Mouse (Mus musculus) limb, embryonic 14.5 days (tissue): ENCODE data around the gene Slc25a39. TPM values are rescaled to one million over a fixed set of nuclear protein-coding genes. Genes with fewer than 3 reads are reported as not detected.
"Not testable (repeated sequence)": the region's sequence is repeated elsewhere in the genome, so short reads cannot be mapped to it uniquely, and the experiment has no call there.

Source experiments
- ATAC-seq: fragments of 200-750 bp; cut with Nextera tagmentation; 2 replicates; pipeline ENCODE4 v1.8.0; 2017; ENCODE audit warnings: low read depth, moderate number of reproducible peaks, moderate TSS enrichment; ENCODE audit not compliant: low FRiP score
- DNase-seq: peaks from one replicate; pipeline ENCODE4 v3.0.0-alpha.2; 2015; ENCODE audit warnings: low spot score
- H3K27ac ChIP-seq: fragments of 300-500 bp; sonication (generic); replicated peaks from 2 replicates; pipeline ENCODE4 v1.5.1; 2014; ENCODE audit warnings: low read depth, mild to moderate bottlenecking, low read length, moderate library complexity, mixed read lengths
- H3K27me3 ChIP-seq: fragments of 300-500 bp; sonication (generic); 2 replicates; pipeline ENCODE4 v1.6.1; 2014; ENCODE audit warnings: low read length, mixed read lengths; ENCODE audit not compliant: control insufficient read depth, insufficient read depth
- H3K36me3 ChIP-seq: fragments of 300-500 bp; sonication (generic); 2 replicates; pipeline ENCODE4 v1.6.1; 2014; ENCODE audit warnings: mild to moderate bottlenecking, low read length, moderate library complexity, mixed read lengths; ENCODE audit not compliant: control insufficient read depth, insufficient read depth
- H3K4me1 ChIP-seq: fragments of 300-500 bp; sonication (generic); 2 replicates; pipeline ENCODE4 v1.6.1; 2014; ENCODE audit warnings: antibody characterized with exemption, low read length, mixed read lengths; ENCODE audit not compliant: control insufficient read depth, insufficient read depth
- H3K4me2 ChIP-seq: fragments of 300-500 bp; sonication (generic); replicated peaks from 2 replicates; pipeline ENCODE4 v1.6.1; 2014; ENCODE audit warnings: low read depth, mild to moderate bottlenecking, low read length, moderate library complexity; ENCODE audit not compliant: severe bottlenecking
- H3K4me3 ChIP-seq: fragments of 300-500 bp; sonication (generic); replicated peaks from 2 replicates; pipeline ENCODE4 v1.5.1; 2014; ENCODE audit warnings: low read length
- H3K9ac ChIP-seq: fragments of 300-500 bp; sonication (generic); 2 replicates; pipeline ENCODE4 v1.6.1; 2014; ENCODE audit warnings: mild to moderate bottlenecking, low read depth, low read length, moderate library complexity; ENCODE audit not compliant: severe bottlenecking
- H3K9me3 ChIP-seq: fragments of 300-500 bp; sonication (generic); 2 replicates; pipeline ENCODE4 v1.6.1; 2016; ENCODE audit warnings: low read length; ENCODE audit not compliant: control insufficient read depth
- POLR2A ChIP-seq: fragments of 200-500 bp; IDR thresholded peaks from 2 replicates; pipeline ENCODE4 v1.8.0; 2012; ENCODE audit warnings: inconsistent platforms, mild to moderate bottlenecking, moderate library complexity, borderline replicate concordance; ENCODE audit not compliant: insufficient read depth, insufficient read length; ENCODE audit errors: extremely low read depth
- WGBS: fragments of 180-500 bp; shearing (Covaris S2); extraction: QIAGEN DNeasy Blood & Tissue Kit; methylation state at CpG from one replicate; pipeline ENCODE4 v1.1.7; 2014; 5-methylcytosine and 5-hydroxymethylcytosine counted together
- polyA plus RNA-seq, 2 experiments: library from polyadenylated mRNA; depleted of rRNA in 1 of 2; stranded (reverse) in 1 of 2; unstranded in 1 of 2; fragments of >200 nt; fragmentation: Nextera tagmentation in 1 of 2; extraction: Ambion mirVana in 1 of 2; gene quantifications; 2 replicates each; pipeline versions ENCODE4 v1.2.1 to v1.2.3; 2012 to 2014

Gene Slc25a39
- polyA plus RNA-seq, 2 experiments = 120 to 179 TPM

- H3K36me3 ChIP-seq = no peaks in the 10 kb centered on the region
- no peaks in the 10 kb centered on the region; the same call in 1 of the 2 replicates for H3K27me3 ChIP-seq
- WGBS = 77% methylated on average over 12 of the region's 12 CpGs
- no peak overlapping the region for H3K9ac ChIP-seq
- H3K4me3 ChIP-seq = no peak overlapping the region
- TF ChIP-seq POLR2A = no peak
- ATAC-seq (no peak), DNase-seq (no peak)
- no peaks in the 10 kb centered on the region for H3K9me3 ChIP-seq
- H3K27ac ChIP-seq = no peak overlapping the region
- H3K4me2 ChIP-seq = no peak overlapping the region
- H3K4me1 ChIP-seq = peaks cover 10% of the 10 kb centered on the region
Measured at GRCm38 (mm10) chr11:102371926-102372685, 35.6 kb downstream of the Slc25a39 start.

DNA sequence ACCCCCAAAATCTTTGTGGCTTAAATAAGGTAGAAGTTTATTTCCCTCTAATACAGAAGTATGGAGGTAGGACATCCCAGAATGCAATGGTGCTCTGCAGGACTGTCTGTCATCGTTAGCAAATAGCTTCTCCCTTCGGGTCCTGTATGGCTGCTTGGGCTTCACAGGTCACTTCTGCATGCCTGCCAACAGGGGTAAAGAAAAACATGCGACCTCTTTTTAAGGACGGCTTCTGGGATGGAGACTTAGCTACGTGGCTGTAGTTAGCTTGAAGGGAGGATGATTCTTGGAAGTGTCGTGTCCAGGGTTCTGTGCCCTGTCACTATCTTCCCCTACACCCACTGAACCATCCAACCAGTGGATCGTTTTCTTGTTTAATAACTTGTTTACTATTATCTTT is 37.5 kb downstream of the Slc25a39 start:
- no peaks in the 10 kb centered on the region; the same call in 1 of the 2 replicates for H3K27me3 ChIP-seq
- 46% methylated on average over 7 of the region's 7 CpGs for WGBS
- no peaks in the 10 kb centered on the region for H3K9me3 ChIP-seq
- no peak overlapping the region for H3K27ac ChIP-seq
- no peak overlapping the region for H3K4me2 ChIP-seq
- DNase-seq (no peak), ATAC-seq (no peak)
- H3K4me1 ChIP-seq = peaks cover 4% of the 10 kb centered on the region
- H3K4me3 ChIP-seq = no peak overlapping the region
- TF ChIP-seq POLR2A = no peak
- H3K9ac ChIP-seq = no peak overlapping the region
- no peaks in the 10 kb centered on the region for H3K36me3 ChIP-seq

DNA sequence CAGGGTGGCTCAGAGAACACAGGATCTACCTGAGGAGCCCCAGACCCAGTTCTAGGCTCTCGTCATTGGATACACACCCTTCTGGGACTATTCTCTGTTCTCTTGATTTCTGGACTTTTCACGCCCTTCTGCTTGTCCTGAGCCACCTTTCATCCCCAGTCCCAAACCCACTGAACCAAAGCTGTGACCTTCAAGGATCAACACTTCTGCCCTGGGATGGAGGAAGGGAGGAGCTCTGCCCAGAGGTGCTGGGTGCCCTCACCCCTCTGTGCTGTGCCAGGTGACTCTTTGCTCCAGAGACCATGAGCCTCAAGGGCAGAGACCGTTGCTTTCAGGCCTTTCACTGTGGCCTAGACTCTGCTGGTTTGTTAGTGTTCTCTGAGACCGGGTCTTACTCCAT is 38.5 kb downstream of the Slc25a39 start:
- Histone ChIP-seq H3K27ac (no peak overlapping the region), H3K9ac (no peak overlapping the region), H3K9me3 (no peaks in the 10 kb centered on the region), H3K36me3 (no peaks in the 10 kb centered on the region), H3K4me3 (no peak overlapping the region), H3K27me3 (no peaks in the 10 kb centered on the region), H3K4me1 (no peaks in the 10 kb centered on the region), H3K4me2 (no peak overlapping the region)
- DNase-seq (no peak), ATAC-seq (no peak)
- TF ChIP-seq POLR2A = no peak
- WGBS = 70% methylated on average over 4 of the region's 4 CpGs

- H3K27me3 ChIP-seq = no peaks in the 10 kb centered on the region
Measured at GRCm38 (mm10) chr11:102368347-102368746, 39.4 kb downstream of the Slc25a39 start.

DNA sequence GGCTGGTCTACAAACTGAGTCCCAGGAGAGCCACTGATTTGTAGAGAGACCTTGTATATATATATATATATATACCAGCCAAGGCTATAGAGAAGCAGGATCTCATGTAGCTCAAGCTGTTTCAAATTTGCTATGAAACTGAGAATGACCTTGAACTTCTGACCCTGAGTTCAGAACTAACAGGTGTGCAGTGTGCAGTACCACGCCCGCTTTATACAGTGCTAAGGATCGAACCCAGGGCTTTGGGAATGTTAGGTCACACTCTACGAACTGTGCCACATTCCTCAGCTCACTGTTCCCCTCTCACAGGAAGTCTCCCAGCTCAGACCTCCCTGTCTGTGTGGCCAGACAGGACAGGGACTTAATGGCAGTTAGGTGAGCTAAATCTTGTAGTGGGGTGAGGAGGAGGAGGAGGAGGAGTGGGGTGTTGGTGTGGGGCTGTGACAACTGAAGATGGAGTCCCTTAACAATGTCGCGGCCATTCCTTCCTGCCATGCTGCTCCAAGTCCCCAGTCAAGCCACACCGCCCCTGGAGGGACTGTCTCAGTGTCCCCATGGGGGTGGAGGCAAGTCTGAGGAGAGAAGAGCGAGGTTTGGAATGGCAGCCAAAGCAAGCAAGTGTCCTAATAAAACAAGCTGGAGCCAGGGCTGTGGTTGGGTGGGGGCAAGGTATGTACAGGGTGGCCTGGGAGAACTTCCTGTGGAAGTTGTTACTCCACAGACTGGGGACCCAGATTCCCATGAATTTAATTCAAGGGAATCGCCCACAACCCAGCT is 40.1 kb downstream of the Slc25a39 start:
- no peak for TF ChIP-seq POLR2A
- no peak overlapping the region for H3K4me2 ChIP-seq
- H3K4me1 ChIP-seq = no peaks in the 10 kb centered on the region
- H3K27ac ChIP-seq = no peak overlapping the region
- 73% methylated on average over 9 of the region's 9 CpGs for WGBS
- no peaks in the 10 kb centered on the region for H3K27me3 ChIP-seq
- no peak overlapping the region for H3K4me3 ChIP-seq
- DNase-seq = no peak
- no peak for ATAC-seq
- H3K36me3 ChIP-seq = no peaks in the 10 kb centered on the region
- H3K9ac ChIP-seq = no peak overlapping the region
- H3K9me3 ChIP-seq = no peaks in the 10 kb centered on the region

More at GRCm38 (mm10) chr11:102368347-102368746, 39.4 kb downstream of the Slc25a39 start:
- 84% methylated on average over 5 of the region's 5 CpGs for WGBS
- no peak for TF ChIP-seq POLR2A
- Histone ChIP-seq H3K4me3 (no peak overlapping the region), H3K4me1 (no peaks in the 10 kb centered on the region), H3K27ac (no peak overlapping the region), H3K4me2 (no peak overlapping the region), H3K9me3 (no peaks in the 10 kb centered on the region), H3K36me3 (no peaks in the 10 kb centered on the region), H3K9ac (no peak overlapping the region)
- ATAC-seq (no peak), DNase-seq (no peak)

DNA sequence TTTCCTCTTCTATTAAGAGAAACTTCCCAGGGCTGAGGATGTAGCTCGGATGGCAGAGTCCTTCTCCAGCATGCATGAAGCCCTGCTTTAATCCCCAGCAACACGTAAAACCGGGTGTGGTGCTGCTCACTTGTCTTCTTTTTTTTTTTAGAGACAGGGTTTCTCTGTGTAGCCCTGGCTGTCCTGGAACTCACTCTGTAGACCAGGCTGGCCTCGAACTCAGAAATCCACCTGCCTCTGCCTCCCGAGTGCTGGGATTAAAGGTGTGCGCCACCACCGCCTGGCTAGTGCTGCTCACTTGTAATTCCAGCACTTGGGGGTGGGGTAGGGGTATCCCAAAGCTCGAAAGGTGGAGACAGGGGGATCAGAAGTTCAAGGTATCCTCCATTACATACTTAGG is 41.6 kb downstream of the Slc25a39 start, which contains the start of gene Slc4a1:
Gene Slc4a1 (minus strand): TSS at position 101 of the 400 bp plus-strand sequence.
- ATAC-seq, H3K27ac ChIP-seq, H3K9ac ChIP-seq, H3K36me3 ChIP-seq, H3K4me2 ChIP-seq, DNase-seq, H3K27me3 ChIP-seq, H3K4me3 ChIP-seq, H3K4me1 ChIP-seq, H3K9me3 ChIP-seq: not testable (repeated sequence)
- 77% methylated on average over 8 of the region's 8 CpGs for WGBS
